Mouse (Mus musculus) embryonic facial prominence, embryonic 10.5 days (tissue): ENCODE measurements around the gene Dohh. TPM values are rescaled to one million over a fixed set of nuclear protein-coding genes. Genes with fewer than 3 reads are reported as not detected.

Experiments
- DNase-seq: peaks from one replicate; pipeline ENCODE4 v3.0.0-alpha.2; 2017; ENCODE audit warnings: low spot score
- H3K27ac ChIP-seq: fragments of 300-500 bp; sonication (generic); replicated peaks from 2 replicates; pipeline ENCODE4 v1.5.1; 2016; ENCODE audit warnings: mild to moderate bottlenecking
- H3K27me3 ChIP-seq: fragments of 300-500 bp; sonication (generic); replicated peaks from 2 replicates; pipeline ENCODE4 v1.6.1; 2016; ENCODE audit warnings: low read depth, mild to moderate bottlenecking; ENCODE audit not compliant: poor library complexity, severe bottlenecking
- H3K36me3 ChIP-seq: fragments of 300-500 bp; sonication (generic); replicated peaks from 2 replicates; pipeline ENCODE4 v1.6.1; 2016; ENCODE audit warnings: mild to moderate bottlenecking, moderate library complexity
- H3K4me1 ChIP-seq: fragments of 300-500 bp; sonication (generic); 2 replicates; pipeline ENCODE4 v1.6.1; 2016
- H3K4me3 ChIP-seq: fragments of 300-500 bp; sonication (generic); 2 replicates; pipeline ENCODE4 v1.5.1; 2016; ENCODE audit warnings: mild to moderate bottlenecking, moderate library complexity
- H3K9me3 ChIP-seq: fragments of 300-500 bp; sonication (generic); 2 replicates; pipeline ENCODE4 v1.6.1; 2016; ENCODE audit warnings: mild to moderate bottlenecking
- WGBS: fragments of 180-500 bp; shearing (Covaris S2); methylation state at CpG from one replicate; pipeline ENCODE4 v1.1.7; 2016; 5-methylcytosine and 5-hydroxymethylcytosine counted together
- polyA plus RNA-seq: library from polyadenylated mRNA; unstranded; fragments of >200 nt; fragmentation: Nextera tagmentation; extraction: Ambion mirVana; gene quantifications from 2 replicates; pipeline ENCODE4 v1.2.1, GENCODE M21; 2016

Dohh gene
- polyA plus RNA-seq: 105 and 109 TPM in 2 replicates

DNA sequence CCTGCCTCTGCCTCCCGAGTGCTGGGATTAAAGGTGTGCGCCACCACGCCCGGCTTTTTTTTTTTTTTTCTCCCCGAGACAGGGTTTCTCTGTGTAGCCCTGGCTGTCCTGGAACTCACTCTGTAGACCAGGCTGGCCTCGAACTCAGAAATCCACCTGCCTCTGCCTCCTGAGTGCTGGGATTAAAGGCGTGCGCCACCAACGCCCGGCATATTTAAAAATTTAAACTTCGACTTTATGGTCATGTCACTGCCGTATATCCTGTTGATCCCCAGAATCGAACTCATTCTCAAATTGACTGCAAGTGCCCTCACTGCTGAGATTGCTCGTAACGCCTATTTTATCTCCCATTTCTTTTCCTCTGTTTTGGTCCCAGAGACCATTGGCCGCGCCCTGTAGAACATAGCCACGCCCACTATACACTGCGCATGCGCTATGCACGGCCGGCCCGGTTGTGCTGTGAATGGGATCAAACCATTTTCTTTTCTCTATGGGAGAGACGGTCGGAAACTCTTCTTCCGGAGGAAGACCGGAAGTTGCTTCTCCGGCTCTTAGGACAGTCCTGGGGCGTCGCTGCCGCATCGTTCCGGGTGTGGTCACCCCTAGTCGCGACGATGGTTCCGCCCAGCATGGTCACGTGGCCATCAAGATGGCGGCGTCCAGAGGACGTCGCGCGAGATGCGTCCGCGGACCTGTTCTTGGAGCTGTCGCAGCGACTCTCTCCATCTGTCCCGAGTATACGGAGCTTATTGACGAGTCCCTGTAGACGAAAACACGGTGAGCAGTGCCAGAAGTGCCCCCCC is at the start of gene Dohh, which contains the start of gene Gm48551:
Gene Dohh, plus strand, starts transcription at position 627 of the 803 bp plus-strand sequence.
Gene Gm48551, plus strand, starts transcription at position 665 of the 803 bp plus-strand sequence.
- Histone ChIP-seq H3K27me3 (no peaks in the 10 kb centered on the region), H3K4me3 (peak within 1 kb of the TSS; percentile 98), H3K27ac (peak within 1 kb of the TSS; percentile 91), H3K36me3 (peaks cover 35% of the 10 kb centered on the region), H3K4me1 (peaks cover 23% of the 10 kb centered on the region), H3K9me3 (no peaks in the 10 kb centered on the region)
- peak; percentile 97 for DNase-seq
- WGBS: 9% methylated on average over 54 of the region's 54 CpGs

GRCm38 (mm10) chr10:81335393-81336340 is 48.6 kb upstream of the Dohh start:
- peak overlapping the region; percentile 81 for H3K27ac ChIP-seq
- H3K4me3 ChIP-seq: peak overlapping the region; percentile 33
- DNase-seq: peak; percentile 62
- H3K36me3 ChIP-seq: no peaks in the 10 kb centered on the region
- no peaks in the 10 kb centered on the region for H3K9me3 ChIP-seq
- peaks cover 39% of the 10 kb centered on the region for H3K4me1 ChIP-seq
- H3K27me3 ChIP-seq: peaks cover 88% of the 10 kb centered on the region
- WGBS: 37% methylated on average over 19 of the region's 19 CpGs

DNA sequence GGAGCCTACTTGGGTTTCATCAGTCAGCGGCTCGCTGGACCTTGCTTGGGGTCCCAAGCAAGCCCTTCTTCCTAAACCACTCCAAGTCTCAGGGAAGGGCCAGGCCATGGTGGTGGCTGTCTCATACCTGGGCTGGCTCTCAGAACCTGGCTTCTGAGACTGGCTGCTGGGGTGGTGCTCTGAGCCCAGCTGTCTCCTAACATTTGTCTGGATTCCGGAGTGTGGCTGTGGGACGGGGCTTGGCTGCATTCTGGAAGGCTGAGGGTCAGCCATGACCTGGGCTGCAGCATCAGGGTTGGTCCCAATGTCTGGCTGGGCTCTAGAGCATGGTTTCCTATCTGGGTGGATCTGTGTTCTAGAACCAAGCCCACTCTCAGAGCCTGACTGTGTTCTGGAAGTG is 47.7 kb upstream of the Dohh start:
- no peak for DNase-seq
- peaks cover 40% of the 10 kb centered on the region for H3K4me1 ChIP-seq
- peaks cover 89% of the 10 kb centered on the region for H3K27me3 ChIP-seq
- H3K36me3 ChIP-seq: no peaks in the 10 kb centered on the region
- WGBS: 92% methylated on average over 4 of the region's 4 CpGs
- H3K9me3 ChIP-seq: no peaks in the 10 kb centered on the region
- H3K27ac ChIP-seq: no peak overlapping the region; the same call in 1 of the 2 replicates
- H3K4me3 ChIP-seq: no peak overlapping the region

- WGBS: 38% methylated on average over 17 of the region's 17 CpGs
- H3K4me3 ChIP-seq: no peak overlapping the region
These were observed 43.5 kb upstream of the Dohh start for GRCm38 (mm10) chr10:81340551-81341332.

GRCm38 (mm10) chr10:81341333-81341949 is 42.8 kb upstream of the Dohh start:
- Histone ChIP-seq H3K36me3 (peaks cover 15% of the 10 kb centered on the region), H3K4me3 (no peak overlapping the region), H3K9me3 (no peaks in the 10 kb centered on the region), H3K27ac (no peak overlapping the region), H3K4me1 (peaks cover 24% of the 10 kb centered on the region), H3K27me3 (peaks cover 90% of the 10 kb centered on the region)
- 34% methylated on average over 16 of the region's 16 CpGs for WGBS
- DNase-seq: peak; percentile 81

More at GRCm38 (mm10) chr10:81340551-81341332, 43.5 kb upstream of the Dohh start:
- Histone ChIP-seq H3K9me3 (no peaks in the 10 kb centered on the region), H3K27ac (no peak overlapping the region), H3K36me3 (peaks cover 8% of the 10 kb centered on the region), H3K27me3 (peaks cover 89% of the 10 kb centered on the region), H3K4me1 (peaks cover 25% of the 10 kb centered on the region)
- no peak for DNase-seq

DNA sequence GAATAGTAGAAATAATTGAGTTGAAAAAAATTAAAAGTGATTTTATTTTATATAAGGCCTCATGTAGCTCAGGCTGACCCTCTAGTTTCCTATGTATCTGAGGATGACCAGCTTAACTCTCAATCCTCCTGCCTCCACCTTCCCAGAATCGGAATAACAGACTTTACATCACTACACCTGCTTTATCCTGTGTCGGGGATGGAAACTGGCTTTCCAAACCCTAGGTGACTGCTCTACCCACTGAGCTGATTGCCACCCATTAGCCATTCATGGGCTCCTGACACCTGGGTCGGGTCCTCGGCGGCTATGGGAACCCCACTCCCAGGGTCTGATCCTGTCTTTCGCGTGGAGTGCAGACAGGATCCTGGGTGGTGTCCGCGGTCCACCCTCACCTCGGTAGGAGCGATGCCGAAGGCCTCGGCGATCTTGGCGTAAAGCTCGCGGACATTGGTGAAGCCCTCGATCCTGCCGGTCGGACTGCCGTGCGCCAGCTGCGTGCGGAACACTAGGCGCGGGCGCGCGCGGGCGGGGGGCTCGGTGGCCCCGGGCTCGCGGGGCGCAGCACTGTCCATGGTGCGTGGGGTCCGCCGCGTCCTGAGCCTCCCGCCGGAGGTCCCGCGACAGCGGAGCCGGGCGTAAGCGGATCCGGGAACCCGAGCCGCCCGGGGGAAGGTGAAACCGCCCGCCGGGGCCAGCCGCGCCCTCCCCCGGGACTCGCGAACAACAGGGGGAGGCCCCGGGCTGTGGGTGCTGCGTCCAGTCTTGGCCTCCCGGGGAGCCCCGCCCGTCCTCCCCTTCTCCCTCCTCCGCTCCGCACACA is 41.3 kb upstream of the Dohh start, which contains the start of gene Gipc3:
Gene Gipc3, minus strand, starts transcription at position 581 of the 820 bp plus-strand sequence.
- peaks cover 90% of the 10 kb centered on the region for H3K27me3 ChIP-seq
- peaks cover 28% of the 10 kb centered on the region for H3K36me3 ChIP-seq
- no peak for DNase-seq
- 7% methylated on average over 63 of the region's 67 CpGs for WGBS
- no peaks in the 10 kb centered on the region for H3K9me3 ChIP-seq
- peak within 1 kb of the TSS; percentile 59 for H3K4me3 ChIP-seq
- peaks cover 36% of the 10 kb centered on the region for H3K4me1 ChIP-seq
- no peak within 1 kb of the TSS; the same call in 1 of the 2 replicates for H3K27ac ChIP-seq

DNA sequence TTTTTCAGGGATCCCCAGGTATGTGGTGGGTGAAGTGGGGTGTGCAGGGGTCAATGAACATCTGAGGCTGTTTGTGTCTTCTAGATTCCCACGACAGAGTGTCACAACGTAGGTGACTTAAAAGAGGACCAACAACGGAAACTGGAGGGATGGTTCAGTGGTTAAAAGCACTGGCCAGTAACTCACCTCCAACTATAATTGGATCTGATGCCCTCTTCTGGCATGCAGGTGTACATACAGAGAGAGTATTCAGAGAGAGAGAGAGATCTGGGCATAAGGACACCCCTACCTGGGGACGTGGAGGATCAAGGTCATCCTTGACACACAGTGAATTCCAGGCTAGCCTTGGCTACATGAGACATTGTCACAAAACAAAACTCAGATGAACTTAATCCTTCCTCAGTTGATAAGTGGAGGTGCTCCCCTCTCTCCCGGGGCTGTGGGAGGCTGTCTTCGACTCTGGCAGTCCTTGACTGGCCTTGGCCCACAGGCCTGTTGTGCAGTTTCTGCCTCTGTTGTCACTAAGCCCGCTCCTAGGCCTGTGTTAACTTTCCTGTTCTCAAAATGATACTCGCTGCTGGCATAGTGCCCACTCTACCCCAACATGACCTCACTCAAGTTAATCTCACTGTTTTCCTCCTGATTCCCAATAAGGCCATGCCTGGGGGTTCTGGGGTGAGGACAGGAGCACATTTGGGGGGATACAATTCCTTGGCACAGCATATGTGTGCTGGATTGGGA is 39.6 kb upstream of the Dohh start:
- WGBS: 56% methylated on average over 8 of the region's 8 CpGs
- H3K9me3 ChIP-seq: no peaks in the 10 kb centered on the region
- H3K4me3 ChIP-seq: no peak overlapping the region
- H3K27ac ChIP-seq: no peak overlapping the region
- peaks cover 50% of the 10 kb centered on the region for H3K4me1 ChIP-seq
- H3K27me3 ChIP-seq: peaks cover 92% of the 10 kb centered on the region
- peaks cover 38% of the 10 kb centered on the region for H3K36me3 ChIP-seq
- no peak for DNase-seq

DNA sequence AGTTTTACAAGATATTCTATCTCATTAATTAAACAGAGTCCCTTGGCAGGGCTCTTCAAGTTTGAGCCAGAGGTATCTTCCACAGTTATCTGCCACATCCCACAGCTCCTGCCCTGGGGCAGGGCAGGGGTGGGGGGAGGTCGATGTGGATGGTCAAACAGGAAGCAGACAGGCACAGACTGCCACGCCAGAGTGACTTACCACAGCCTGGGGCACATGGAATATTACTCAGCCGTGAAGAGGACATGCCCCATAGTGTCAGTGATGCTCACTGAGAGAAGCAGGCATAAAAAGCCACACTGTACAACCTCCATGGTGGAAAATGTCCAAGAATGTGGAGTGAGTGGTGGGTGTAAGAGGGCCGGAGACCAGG is 39.1 kb upstream of the Dohh start:
- no peaks in the 10 kb centered on the region for H3K9me3 ChIP-seq
- H3K27ac ChIP-seq: no peak overlapping the region
- peaks cover 54% of the 10 kb centered on the region for H3K4me1 ChIP-seq
- H3K4me3 ChIP-seq: no peak overlapping the region
- peaks cover 90% of the 10 kb centered on the region for H3K27me3 ChIP-seq
- 80% methylated on average over 4 of the region's 4 CpGs for WGBS
- no peak for DNase-seq
- H3K36me3 ChIP-seq: peaks cover 38% of the 10 kb centered on the region

GRCm38 (mm10) chr10:81346453-81347067 is 37.7 kb upstream of the Dohh start:
- Histone ChIP-seq H3K4me3 (peak overlapping the region; percentile 53), H3K9me3 (no peaks in the 10 kb centered on the region), H3K27me3 (peaks cover 75% of the 10 kb centered on the region), H3K27ac (peak overlapping the region; percentile 59), H3K4me1 (peaks cover 56% of the 10 kb centered on the region), H3K36me3 (peaks cover 38% of the 10 kb centered on the region)
- 4% methylated on average over 55 of the region's 55 CpGs for WGBS
- DNase-seq: peak; percentile 84

- Histone ChIP-seq H3K9me3 (no peaks in the 10 kb centered on the region), H3K27me3 (peaks cover 50% of the 10 kb centered on the region), H3K4me1 (peaks cover 53% of the 10 kb centered on the region), H3K27ac (peak overlapping the region; percentile 95), H3K4me3 (peak overlapping the region; percentile 98), H3K36me3 (peaks cover 38% of the 10 kb centered on the region)
- peak; percentile 57 for DNase-seq
- WGBS: 6% methylated on average over 12 of the region's 12 CpGs
These were observed 35.1 kb upstream of the Dohh start for GRCm38 (mm10) chr10:81349146-81349545.
